Mouse (Mus musculus): ENCODE results near the gene Patl2. TPM values are rescaled to one million over a fixed set of nuclear protein-coding genes. Genes with fewer than 3 reads are reported as not detected.
"Not testable (repeated sequence)": the region's sequence is repeated elsewhere in the genome, so short reads cannot be mapped to it uniquely, and the experiment has no call there.

The Patl2 gene
- not detected in 2 replicates for polyA plus RNA-seq (2016; fragmentation: Nextera tagmentation; extraction: Ambion mirVana)

GRCm38 (mm10) chr2:122186106-122186505 is at the start of gene Patl2, which contains the start of gene Terb2:
Patl2 (minus strand) TSS chr2:122186189.
Terb2 (plus strand) TSS chr2:122186272.
- no peaks in the 10 kb centered on the region for H3K4me1 ChIP-seq
- H3K27me3 ChIP-seq (ENCODE audit: poor library complexity, severe bottlenecking): no peaks in the 10 kb centered on the region
- 82% methylated on average over 17 of the region's 17 CpGs for WGBS
- no peak within 1 kb of the TSS for H3K4me3 ChIP-seq
- no peaks in the 10 kb centered on the region for H3K9me3 ChIP-seq
- no peak within 1 kb of the TSS for H3K27ac ChIP-seq
- no peaks in the 10 kb centered on the region for H3K36me3 ChIP-seq (replicated peaks)
- DNase-seq (ENCODE audit: extremely low spot score, low spot score): no peak

GRCm38 (mm10) chr2:122235425-122235824 is 49.4 kb upstream of the Patl2 start:
- H3K27me3 ChIP-seq (ENCODE audit: poor library complexity, severe bottlenecking): peaks cover 14% of the 10 kb centered on the region
- H3K9me3 ChIP-seq: no peaks in the 10 kb centered on the region
- no peak for DNase-seq (ENCODE audit: extremely low spot score, low spot score)
- 81% methylated on average over 2 of the region's 2 CpGs for WGBS
- H3K4me1 ChIP-seq: peaks cover 14% of the 10 kb centered on the region
- H3K4me3 ChIP-seq: peak overlapping the region; percentile 66
- no peaks in the 10 kb centered on the region for H3K36me3 ChIP-seq (replicated peaks)
- H3K27ac ChIP-seq: no peak overlapping the region

- Histone ChIP-seq H3K4me3 (peak within 1 kb of the TSS; percentile 66), H3K27me3 (ENCODE audit: poor library complexity, severe bottlenecking) (peaks cover 14% of the 10 kb centered on the region), H3K36me3 (replicated peaks) (no peaks in the 10 kb centered on the region), H3K9me3 (no peaks in the 10 kb centered on the region), H3K27ac (peak within 1 kb of the TSS; percentile 85), H3K4me1 (peaks cover 14% of the 10 kb centered on the region)
- WGBS: under 1% methylated on average over 35 of the region's 35 CpGs
- DNase-seq (ENCODE audit: extremely low spot score, low spot score): peak; percentile 93
These were observed 48.8 kb upstream of the Patl2 start, which contains the start of gene Sord for GRCm38 (mm10) chr2:122234611-122235288. Sord (plus strand) TSS chr2:122234749.

GRCm38 (mm10) chr2:122233759-122234557 is 48.0 kb upstream of the Patl2 start:
- peak; percentile 40 for DNase-seq (ENCODE audit: extremely low spot score, low spot score)
- Histone ChIP-seq H3K4me3 (peak overlapping the region; percentile 66), H3K27me3 (ENCODE audit: poor library complexity, severe bottlenecking) (peaks cover 14% of the 10 kb centered on the region), H3K9me3 (no peaks in the 10 kb centered on the region), H3K4me1 (peaks cover 14% of the 10 kb centered on the region), H3K27ac (peak overlapping the region; percentile 85), H3K36me3 (replicated peaks) (no peaks in the 10 kb centered on the region)
- WGBS: 6% methylated on average over 26 of the region's 26 CpGs

- Histone ChIP-seq H3K9me3 (no peaks in the 10 kb centered on the region), H3K36me3 (replicated peaks) (no peaks in the 10 kb centered on the region), H3K4me1 (peaks cover 14% of the 10 kb centered on the region), H3K4me3 (no peak overlapping the region), H3K27ac (0 out of 2 replicates have a peak overlapping the region, but pooled peaks have one; percentile 85), H3K27me3 (ENCODE audit: poor library complexity, severe bottlenecking) (peaks cover 14% of the 10 kb centered on the region)
- no peak for DNase-seq (ENCODE audit: extremely low spot score, low spot score)
- WGBS: 56% methylated on average over 5 of the region's 5 CpGs
These were observed 47.4 kb upstream of the Patl2 start for GRCm38 (mm10) chr2:122233341-122233740.

GRCm38 (mm10) chr2:122231616-122232015 is 45.6 kb upstream of the Patl2 start:
- no peak for DNase-seq (ENCODE audit: extremely low spot score, low spot score)
- 78% methylated on average over 9 of the region's 9 CpGs for WGBS
- no peaks in the 10 kb centered on the region for H3K9me3 ChIP-seq
- no peaks in the 10 kb centered on the region for H3K36me3 ChIP-seq (replicated peaks)
- H3K4me3 ChIP-seq: no peak overlapping the region
- H3K27me3 ChIP-seq (ENCODE audit: poor library complexity, severe bottlenecking): peaks cover 14% of the 10 kb centered on the region
- no peak overlapping the region for H3K27ac ChIP-seq
- peaks cover 14% of the 10 kb centered on the region for H3K4me1 ChIP-seq

GRCm38 (mm10) chr2:122230395-122230794 is 44.4 kb upstream of the Patl2 start:
- WGBS: 87% methylated on average over 6 of the region's 6 CpGs
- H3K9me3 ChIP-seq: no peaks in the 10 kb centered on the region
- DNase-seq (ENCODE audit: extremely low spot score, low spot score): no peak
- no peaks in the 10 kb centered on the region for H3K36me3 ChIP-seq (replicated peaks)
- H3K27ac ChIP-seq: no peak overlapping the region
- H3K4me3 ChIP-seq: no peak overlapping the region
- H3K27me3 ChIP-seq (ENCODE audit: poor library complexity, severe bottlenecking): peaks cover 2% of the 10 kb centered on the region; the same call in 1 of the 2 replicates
- peaks cover 13% of the 10 kb centered on the region for H3K4me1 ChIP-seq

GRCm38 (mm10) chr2:122223654-122224053 is 37.7 kb upstream of the Patl2 start:
- Histone ChIP-seq H3K4me3 (no peak overlapping the region), H3K4me1 (no peaks in the 10 kb centered on the region), H3K9me3 (no peaks in the 10 kb centered on the region), H3K27ac (no peak overlapping the region), H3K36me3 (replicated peaks) (no peaks in the 10 kb centered on the region), H3K27me3 (ENCODE audit: poor library complexity, severe bottlenecking) (no peaks in the 10 kb centered on the region)
- no peak for DNase-seq (ENCODE audit: extremely low spot score, low spot score)

- H3K36me3 ChIP-seq (replicated peaks): no peaks in the 10 kb centered on the region
- 95% methylated on average over 5 of the region's 5 CpGs for WGBS
- H3K9me3 ChIP-seq: no peaks in the 10 kb centered on the region
- no peak for DNase-seq (ENCODE audit: extremely low spot score, low spot score)
- no peak overlapping the region for H3K4me3 ChIP-seq
- H3K4me1 ChIP-seq: no peaks in the 10 kb centered on the region
- no peaks in the 10 kb centered on the region for H3K27me3 ChIP-seq (ENCODE audit: poor library complexity, severe bottlenecking)
- no peak overlapping the region for H3K27ac ChIP-seq
These were observed 36.3 kb upstream of the Patl2 start for GRCm38 (mm10) chr2:122222272-122222671.

GRCm38 (mm10) chr2:122221798-122222197 is 35.8 kb upstream of the Patl2 start:
- Histone ChIP-seq H3K9me3 (no peaks in the 10 kb centered on the region), H3K27me3 (ENCODE audit: poor library complexity, severe bottlenecking) (no peaks in the 10 kb centered on the region), H3K4me1 (no peaks in the 10 kb centered on the region), H3K27ac (no peak overlapping the region), H3K36me3 (replicated peaks) (no peaks in the 10 kb centered on the region), H3K4me3 (no peak overlapping the region)
- 72% methylated on average over 5 of the region's 5 CpGs for WGBS
- no peak for DNase-seq (ENCODE audit: extremely low spot score, low spot score)

GRCm38 (mm10) chr2:122221378-122221777 is 35.4 kb upstream of the Patl2 start:
- H3K27ac ChIP-seq: no peak overlapping the region
- H3K4me3 ChIP-seq: no peak overlapping the region
- no peaks in the 10 kb centered on the region for H3K4me1 ChIP-seq
- no peak for DNase-seq (ENCODE audit: extremely low spot score, low spot score)
- H3K36me3 ChIP-seq (replicated peaks): no peaks in the 10 kb centered on the region
- H3K27me3 ChIP-seq (ENCODE audit: poor library complexity, severe bottlenecking): no peaks in the 10 kb centered on the region
- H3K9me3 ChIP-seq: no peaks in the 10 kb centered on the region
- 88% methylated on average over 4 of the region's 4 CpGs for WGBS

GRCm38 (mm10) chr2:122218234-122218633 is 32.2 kb upstream of the Patl2 start:
- H3K4me1 ChIP-seq: no peaks in the 10 kb centered on the region
- no peak overlapping the region for H3K27ac ChIP-seq
- H3K36me3 ChIP-seq (replicated peaks): no peaks in the 10 kb centered on the region
- no peaks in the 10 kb centered on the region for H3K27me3 ChIP-seq (ENCODE audit: poor library complexity, severe bottlenecking)
- WGBS: 79% methylated on average over 2 of the region's 2 CpGs
- no peak overlapping the region for H3K4me3 ChIP-seq
- DNase-seq (ENCODE audit: extremely low spot score, low spot score): no peak
- H3K9me3 ChIP-seq: no peaks in the 10 kb centered on the region

GRCm38 (mm10) chr2:122217075-122217474 is 31.1 kb upstream of the Patl2 start:
- H3K36me3 ChIP-seq (replicated peaks); H3K4me1 ChIP-seq; H3K9me3 ChIP-seq; DNase-seq (ENCODE audit: extremely low spot score, low spot score); H3K27me3 ChIP-seq (ENCODE audit: poor library complexity, severe bottlenecking); H3K27ac ChIP-seq; H3K4me3 ChIP-seq: not testable (repeated sequence)
- 91% methylated on average over 4 of the region's 4 CpGs for WGBS
